Mouse (Mus musculus) heart, embryonic 12.5 days (tissue): Measurements from ENCODE around the gene Moxd1. TPM values are rescaled to one million over a fixed set of nuclear protein-coding genes. Genes with fewer than 3 reads are reported as not detected.

Source experiments
- ATAC-seq: fragments of 200-750 bp; cut with Nextera tagmentation; 2 replicates; pipeline ENCODE4 v1.8.0; 2017; ENCODE audit warnings: moderate TSS enrichment, moderate library complexity; ENCODE audit not compliant: insufficient number of reproducible peaks, low FRiP score
- H3K27ac ChIP-seq: fragments of 300-500 bp; sonication (generic); 2 replicates; pipeline ENCODE4 v1.5.1; 2016; ENCODE audit warnings: mild to moderate bottlenecking, moderate library complexity; ENCODE audit not compliant: poor library complexity, severe bottlenecking
- H3K27me3 ChIP-seq: fragments of 300-500 bp; sonication (generic); replicated peaks from 2 replicates; pipeline ENCODE4 v1.6.1; 2016; ENCODE audit warnings: mild to moderate bottlenecking, moderate library complexity
- H3K36me3 ChIP-seq: fragments of 300-500 bp; sonication (generic); 2 replicates; pipeline ENCODE4 v1.6.1; 2016; ENCODE audit warnings: mild to moderate bottlenecking, moderate library complexity
- H3K4me1 ChIP-seq: fragments of 300-500 bp; sonication (generic); replicated peaks from 2 replicates; pipeline ENCODE4 v1.6.1; 2016; ENCODE audit warnings: mild to moderate bottlenecking
- H3K4me2 ChIP-seq: fragments of 300-500 bp; sonication (generic); 2 replicates; pipeline ENCODE4 v1.6.1; 2016; ENCODE audit warnings: mild to moderate bottlenecking, moderate library complexity
- H3K4me3 ChIP-seq: fragments of 300-500 bp; sonication (generic); 2 replicates; pipeline ENCODE4 v1.5.1; 2016; ENCODE audit warnings: mild to moderate bottlenecking
- H3K9ac ChIP-seq: fragments of 300-500 bp; sonication (generic); 2 replicates; pipeline ENCODE4 v1.6.1; 2016; ENCODE audit warnings: mild to moderate bottlenecking, moderate library complexity
- H3K9me3 ChIP-seq: fragments of 300-500 bp; sonication (generic); replicated peaks from 2 replicates; pipeline ENCODE4 v1.6.1; 2016; ENCODE audit warnings: mild to moderate bottlenecking, moderate library complexity
- WGBS: fragments of 180-500 bp; shearing (Covaris S2); methylation state at CpG from one replicate; pipeline ENCODE4 v1.1.7; 2016; 5-methylcytosine and 5-hydroxymethylcytosine counted together
- polyA plus RNA-seq: library from polyadenylated mRNA; unstranded; fragments of >200 nt; fragmentation: Nextera tagmentation; extraction: Ambion mirVana; gene quantifications from 2 replicates; pipeline ENCODE4 v1.2.1, GENCODE M21; 2016

Gene Moxd1
- 2.7 TPM in 2 replicates for polyA plus RNA-seq

- WGBS = 2% methylated on average over 51 of the region's 56 CpGs
- Histone ChIP-seq H3K4me1 (peaks cover 11% of the 10 kb centered on the region), H3K36me3 (no peaks in the 10 kb centered on the region), H3K4me3 (peak within 1 kb of the TSS; percentile 59), H3K27me3 (peaks cover 54% of the 10 kb centered on the region), H3K9ac (peak within 1 kb of the TSS; percentile 49), H3K27ac (no peak within 1 kb of the TSS), H3K4me2 (peak within 1 kb of the TSS; percentile 97), H3K9me3 (no peaks in the 10 kb centered on the region)
- peak; percentile 42; the same call in 1 of the 2 replicates for ATAC-seq
These were observed at the start of gene Moxd1 for GRCm38 (mm10) chr10:24223449-24224143. Gene Moxd1, plus strand, starts transcription at chr10:24223517.

DNA sequence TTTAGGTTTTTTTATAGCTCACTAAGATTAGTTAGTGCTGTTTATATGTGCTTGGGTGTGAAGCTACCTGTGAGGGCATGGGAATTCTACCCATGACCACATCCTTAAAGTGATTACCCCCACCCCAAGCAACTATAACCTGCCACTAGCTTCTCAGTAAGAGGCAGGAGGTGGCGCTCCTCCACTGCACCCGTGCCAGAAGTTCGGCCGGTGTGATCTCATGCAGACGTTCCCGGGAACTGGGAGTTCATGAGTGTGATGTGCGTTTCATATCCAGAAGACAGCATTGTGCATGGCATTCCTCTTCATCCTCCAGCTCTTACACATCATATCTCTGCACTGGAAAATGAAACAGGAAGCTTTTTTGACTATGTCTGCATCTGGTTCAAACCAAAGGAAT, 32.9 kb upstream of the Moxd1 start:
- Histone ChIP-seq H3K4me3 (no peak overlapping the region), H3K27ac (no peak overlapping the region), H3K36me3 (peaks cover 29% of the 10 kb centered on the region), H3K4me1 (no peaks in the 10 kb centered on the region), H3K9ac (no peak overlapping the region), H3K9me3 (no peaks in the 10 kb centered on the region), H3K4me2 (no peak overlapping the region), H3K27me3 (no peaks in the 10 kb centered on the region)
- no peak for ATAC-seq
- WGBS = 52% methylated on average over 7 of the region's 7 CpGs

GRCm38 (mm10) chr10:24191977-24192376, 31.3 kb upstream of the Moxd1 start:
- 59% methylated on average over 1 of the region's 1 CpGs for whole genome bisulfite sequencing
- Histone ChIP-seq H3K27me3 (no peaks in the 10 kb centered on the region), H3K9me3 (peaks cover 4% of the 10 kb centered on the region; the same call in 1 of the 2 replicates), H3K4me3 (no peak overlapping the region), H3K9ac (no peak overlapping the region), H3K36me3 (peaks cover 17% of the 10 kb centered on the region), H3K4me1 (no peaks in the 10 kb centered on the region), H3K4me2 (no peak overlapping the region), H3K27ac (no peak overlapping the region)
- no peak for ATAC-seq

DNA sequence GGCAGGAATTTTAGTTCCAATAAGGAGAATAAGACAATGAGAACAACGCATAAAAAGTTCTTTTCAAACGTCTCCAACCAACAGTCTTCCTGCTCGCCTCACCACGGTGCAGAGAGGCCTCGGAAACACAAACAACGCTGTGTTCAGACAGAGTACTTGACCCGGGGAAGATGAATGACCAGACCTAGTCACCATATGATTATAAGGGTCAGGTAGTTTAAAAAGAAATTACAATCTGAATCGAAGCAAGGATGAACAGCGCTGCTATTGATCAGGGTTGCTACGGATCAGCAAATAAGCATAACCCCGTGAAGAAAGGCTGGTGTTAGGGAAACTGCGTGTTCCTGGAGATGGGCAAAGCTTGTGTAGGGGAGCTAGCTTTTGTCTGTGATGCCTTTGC, 24.0 kb upstream of the Moxd1 start:
- no peaks in the 10 kb centered on the region for H3K4me1 ChIP-seq
- H3K36me3 ChIP-seq = no peaks in the 10 kb centered on the region
- no peak overlapping the region for H3K4me3 ChIP-seq
- H3K9ac ChIP-seq = no peak overlapping the region
- 72% methylated on average over 12 of the region's 12 CpGs for WGBS
- no peak overlapping the region for H3K4me2 ChIP-seq
- H3K27me3 ChIP-seq = no peaks in the 10 kb centered on the region
- ATAC-seq = no peak
- no peak overlapping the region for H3K27ac ChIP-seq
- peaks cover 4% of the 10 kb centered on the region; the same call in 1 of the 2 replicates for H3K9me3 ChIP-seq

DNA sequence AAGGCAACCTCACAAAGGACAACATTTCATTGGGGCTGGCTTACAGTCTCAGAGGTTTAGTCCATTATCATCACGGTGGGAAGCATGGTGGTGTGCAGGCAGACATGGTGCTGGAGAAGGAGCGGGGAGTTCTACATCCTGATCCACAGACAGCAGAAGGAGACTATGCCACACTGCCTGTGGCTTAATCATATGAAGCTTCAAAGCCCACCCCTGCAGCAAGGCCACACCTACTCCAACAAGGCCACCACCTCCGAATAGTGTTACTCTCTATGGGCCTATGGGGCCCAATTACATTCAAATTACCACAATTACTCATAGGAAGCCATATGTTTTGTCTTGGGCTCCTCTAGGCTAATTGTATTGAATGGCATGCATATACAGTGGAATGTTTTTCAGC, 23.2 kb upstream of the Moxd1 start:
- H3K9me3 ChIP-seq = peaks cover 4% of the 10 kb centered on the region; the same call in 1 of the 2 replicates
- H3K27me3 ChIP-seq = no peaks in the 10 kb centered on the region
- no peak overlapping the region for H3K4me2 ChIP-seq
- no peaks in the 10 kb centered on the region for H3K4me1 ChIP-seq
- WGBS = 84% methylated on average over 3 of the region's 3 CpGs
- no peaks in the 10 kb centered on the region for H3K36me3 ChIP-seq
- no peak for ATAC-seq
- no peak overlapping the region for H3K9ac ChIP-seq
- no peak overlapping the region for H3K27ac ChIP-seq
- H3K4me3 ChIP-seq = no peak overlapping the region

GRCm38 (mm10) chr10:24210075-24210474, 13.2 kb upstream of the Moxd1 start:
- Histone ChIP-seq H3K27me3 (no peaks in the 10 kb centered on the region), H3K9me3 (no peaks in the 10 kb centered on the region), H3K4me1 (no peaks in the 10 kb centered on the region), H3K4me2 (no peak overlapping the region), H3K36me3 (no peaks in the 10 kb centered on the region), H3K4me3 (no peak overlapping the region), H3K27ac (no peak overlapping the region), H3K9ac (no peak overlapping the region)
- ATAC-seq = no peak
- 77% methylated on average over 6 of the region's 6 CpGs for WGBS

DNA sequence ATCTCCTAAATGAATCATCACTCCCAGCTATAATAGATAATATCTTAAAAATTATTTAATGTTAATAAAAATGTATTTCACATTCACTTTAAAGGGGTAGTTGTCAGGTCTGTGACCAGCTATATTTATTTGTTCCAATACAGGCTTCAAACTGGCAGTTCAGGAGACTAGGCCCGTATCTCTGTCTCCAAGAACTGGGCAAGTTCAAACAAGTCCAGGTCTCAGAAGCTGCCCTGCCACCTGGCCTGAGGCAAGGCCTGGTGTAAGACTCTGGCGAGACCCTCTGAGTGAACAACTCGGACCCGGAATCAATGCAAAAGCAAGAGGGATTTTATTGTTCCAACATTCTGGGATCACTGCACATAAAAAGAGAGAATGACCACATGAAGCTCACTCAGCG, 10.0 kb upstream of the Moxd1 start:
- peaks cover 7% of the 10 kb centered on the region; the same call in 1 of the 2 replicates for H3K4me1 ChIP-seq
- no peak overlapping the region for H3K4me3 ChIP-seq
- H3K36me3 ChIP-seq = no peaks in the 10 kb centered on the region
- H3K27ac ChIP-seq = no peak overlapping the region
- no peaks in the 10 kb centered on the region for H3K27me3 ChIP-seq
- no peak for ATAC-seq
- H3K9me3 ChIP-seq = no peaks in the 10 kb centered on the region
- H3K4me2 ChIP-seq = no peak overlapping the region
- H3K9ac ChIP-seq = no peak overlapping the region
- 81% methylated on average over 5 of the region's 5 CpGs for WGBS

DNA sequence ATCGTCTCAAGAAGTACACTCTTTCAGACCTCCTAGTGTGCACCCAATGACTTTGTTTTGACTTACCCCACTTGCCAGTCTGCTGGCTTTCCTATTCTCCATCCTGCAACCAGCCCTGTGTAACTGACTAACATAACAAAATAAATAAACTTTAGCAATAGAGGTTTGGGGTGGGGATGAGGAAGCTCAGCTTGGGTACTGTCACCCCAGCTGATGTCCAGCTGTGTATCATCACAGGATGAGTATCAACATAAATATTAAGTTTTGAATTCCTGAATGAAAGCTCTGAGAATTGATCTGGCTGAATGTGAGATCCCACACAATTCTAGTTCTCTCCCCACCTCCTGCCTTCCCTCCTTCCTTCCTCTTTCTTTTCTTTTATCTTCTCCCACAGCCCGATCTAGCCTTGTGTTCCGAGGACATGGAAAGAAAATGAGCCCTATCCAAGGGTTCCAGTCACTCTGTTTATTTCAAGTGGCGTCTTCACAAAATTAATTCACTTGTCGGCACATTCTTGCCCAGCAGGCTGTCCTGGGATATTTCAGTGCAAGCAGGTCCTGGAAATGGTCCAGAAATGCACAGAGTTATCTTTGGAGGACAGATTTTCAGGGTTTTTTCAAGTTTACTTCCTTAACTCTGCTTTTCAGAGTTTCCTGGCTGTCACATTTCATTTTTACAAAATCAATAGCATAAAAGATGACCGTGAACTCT, 5.6 kb upstream of the Moxd1 start:
- Histone ChIP-seq H3K4me2 (peak overlapping the region; percentile 29), H3K9ac (no peak overlapping the region), H3K27ac (0 out of 2 replicates have a peak overlapping the region, but pooled peaks have one; percentile 43), H3K36me3 (no peaks in the 10 kb centered on the region), H3K27me3 (peaks cover 18% of the 10 kb centered on the region), H3K9me3 (no peaks in the 10 kb centered on the region), H3K4me1 (peaks cover 9% of the 10 kb centered on the region; the same call in 1 of the 2 replicates), H3K4me3 (no peak overlapping the region)
- 0 out of 2 replicates have a peak, but pooled peaks have one; percentile 45 for ATAC-seq
- WGBS = 27% methylated on average over 6 of the region's 6 CpGs

GRCm38 (mm10) chr10:24220931-24221330, 2.4 kb upstream of the Moxd1 start:
- Histone ChIP-seq H3K9ac (no peak overlapping the region), H3K27ac (no peak overlapping the region), H3K4me1 (peaks cover 21% of the 10 kb centered on the region), H3K36me3 (no peaks in the 10 kb centered on the region), H3K9me3 (no peaks in the 10 kb centered on the region), H3K27me3 (peaks cover 46% of the 10 kb centered on the region), H3K4me3 (no peak overlapping the region), H3K4me2 (no peak overlapping the region)
- 76% methylated on average over 5 of the region's 5 CpGs for WGBS
- ATAC-seq = no peak

- no peak for ATAC-seq
- H3K27me3 ChIP-seq = peaks cover 54% of the 10 kb centered on the region
These were observed 406 bp upstream of the Moxd1 start for GRCm38 (mm10) chr10:24222911-24223310.

DNA sequence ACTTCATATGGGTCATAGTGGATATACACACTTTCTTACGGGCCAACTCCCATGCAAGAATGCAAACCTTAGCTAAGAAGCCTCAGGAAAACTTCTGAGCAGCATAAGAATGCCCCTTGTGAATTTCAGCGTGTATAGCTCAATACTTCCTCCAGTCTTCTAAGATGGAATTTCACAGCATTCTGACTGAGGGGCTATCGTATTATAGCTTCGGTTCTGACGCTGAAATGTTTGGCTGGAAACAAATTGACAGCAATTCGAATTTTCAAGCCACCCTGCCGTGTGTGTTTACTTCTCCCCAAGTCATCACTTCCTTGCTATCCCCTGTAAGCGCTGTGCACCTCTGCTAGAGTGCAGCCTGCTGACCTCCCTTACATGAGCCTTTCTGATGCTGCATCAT, 1.3 kb downstream of the Moxd1 start:
- Histone ChIP-seq H3K9ac (no peak overlapping the region), H3K4me2 (no peak overlapping the region), H3K4me3 (no peak overlapping the region), H3K4me1 (peaks cover 11% of the 10 kb centered on the region), H3K9me3 (no peaks in the 10 kb centered on the region), H3K27ac (no peak overlapping the region), H3K27me3 (peaks cover 54% of the 10 kb centered on the region), H3K36me3 (no peaks in the 10 kb centered on the region)
- ATAC-seq = no peak
- WGBS = 23% methylated on average over 8 of the region's 8 CpGs

More at GRCm38 (mm10) chr10:24222911-24223310, 406 bp upstream of the Moxd1 start:
- Histone ChIP-seq H3K9me3 (no peaks in the 10 kb centered on the region), H3K4me2 (peak overlapping the region; percentile 97), H3K4me1 (peaks cover 15% of the 10 kb centered on the region), H3K4me3 (peak overlapping the region; percentile 59), H3K27ac (no peak overlapping the region), H3K9ac (peak overlapping the region; percentile 49; the same call in 1 of the 2 replicates), H3K36me3 (no peaks in the 10 kb centered on the region)
- 17% methylated on average over 6 of the region's 6 CpGs for WGBS
